Mouse (Mus musculus) mouse embryonic stem cell (cell line): ENCODE results near the gene Slc39a3.
"Not testable (repeated sequence)": the region's sequence is repeated elsewhere in the genome, so short reads cannot be mapped to it uniquely, and the experiment has no call there.

ENCODE experiments used
- in situ Hi-C, 2 experiments: fragments of 300-500 bp; cut with MboI; formaldehyde crosslinking; loops; 1 replicate in 1 of 2; 3 replicates in 1 of 2; pipeline ENCODE4 v1.14.3; 2019 to 2020; ENCODE audit warnings: low sequenced_read_pairs in 2 of 2, low pct_unique_long_range_greater_than_20kb in 1 of 2, mixed read lengths in 1 of 2; ENCODE audit not compliant: unreplicated experiment in 1 of 2

The Slc39a3 gene

DNA sequence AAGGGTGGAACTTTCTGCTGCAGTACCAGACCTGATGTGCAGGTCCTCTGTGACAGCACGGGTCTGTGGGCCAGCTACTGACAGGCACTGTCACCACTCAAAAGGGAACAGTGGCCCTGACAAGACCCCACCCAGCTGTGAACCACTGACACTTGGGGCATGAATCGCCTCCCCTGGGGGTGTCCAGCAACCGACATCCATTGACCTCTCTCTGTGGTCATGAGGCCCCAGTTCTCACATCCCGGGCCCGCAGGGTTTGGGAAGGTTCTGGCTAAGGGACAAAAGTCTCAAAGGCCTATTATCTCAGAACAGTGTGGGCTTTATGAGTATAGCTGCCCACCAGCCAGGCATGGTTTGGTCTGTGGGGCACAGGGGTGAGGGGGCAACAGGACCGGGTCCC is 17.9 kb upstream of the Slc39a3 start:
- in situ Hi-C loops = no loop called here

DNA sequence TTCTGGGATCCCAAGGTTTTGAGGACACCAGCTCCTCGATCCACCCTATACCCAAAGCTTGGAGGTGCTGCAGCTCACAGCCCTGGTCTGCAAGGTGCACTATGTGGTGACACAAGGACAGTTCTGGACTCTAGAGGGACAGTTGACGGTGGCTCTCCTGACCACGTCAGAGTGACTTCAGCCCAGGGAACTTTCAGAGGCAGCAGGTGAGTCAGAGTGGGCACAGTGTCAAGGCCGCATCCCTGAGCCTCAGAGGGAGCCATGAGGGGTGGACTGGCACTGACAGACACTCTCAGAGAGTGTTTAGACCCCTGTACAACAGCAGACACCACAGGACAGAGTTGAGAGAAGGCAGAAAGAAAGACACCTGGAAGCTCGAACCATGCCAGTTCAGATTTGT is 15.4 kb upstream of the Slc39a3 start:
- in situ Hi-C loops = no loop called here

DNA sequence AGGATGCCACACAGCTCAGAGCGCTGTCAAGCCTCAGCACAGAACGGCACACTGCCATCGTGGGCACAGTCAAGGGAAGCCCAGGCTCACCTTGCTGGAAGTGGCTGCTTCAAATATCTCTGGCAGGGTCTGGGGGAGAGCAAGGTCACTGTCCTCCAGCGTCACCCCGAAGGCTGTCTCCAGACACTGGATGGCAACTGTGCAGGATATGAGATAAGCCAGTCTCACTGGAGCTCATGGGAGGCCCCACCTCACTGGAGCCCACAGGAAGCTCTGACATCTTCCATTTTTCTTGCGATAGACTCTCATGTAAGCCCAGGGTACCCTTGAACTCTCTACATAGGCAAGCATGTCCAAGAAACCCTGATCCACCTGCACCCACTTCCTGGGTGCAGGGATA is 13.9 kb upstream of the Slc39a3 start:
- in situ Hi-C loops = no loop called here

DNA sequence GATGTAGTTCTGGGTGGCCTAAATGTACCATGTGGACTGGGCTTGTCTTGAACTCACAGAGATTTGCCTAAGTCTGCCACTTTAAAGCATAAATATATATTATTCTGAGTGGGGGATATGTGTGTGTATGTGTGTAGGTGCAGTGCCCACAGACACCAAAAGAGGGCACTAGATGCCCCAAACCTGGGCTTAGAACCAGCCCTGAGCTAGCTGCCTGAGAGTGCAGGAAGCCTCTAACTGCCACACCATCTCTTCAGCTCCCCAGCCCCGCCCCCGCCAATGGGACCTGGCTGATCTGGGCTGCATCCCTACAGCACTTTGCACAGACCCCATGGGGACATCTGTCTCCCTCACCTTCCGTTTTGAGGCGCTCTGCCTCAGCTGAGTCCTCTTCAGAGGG is 13.4 kb upstream of the Slc39a3 start:
- in situ Hi-C loops = no loop called here

DNA sequence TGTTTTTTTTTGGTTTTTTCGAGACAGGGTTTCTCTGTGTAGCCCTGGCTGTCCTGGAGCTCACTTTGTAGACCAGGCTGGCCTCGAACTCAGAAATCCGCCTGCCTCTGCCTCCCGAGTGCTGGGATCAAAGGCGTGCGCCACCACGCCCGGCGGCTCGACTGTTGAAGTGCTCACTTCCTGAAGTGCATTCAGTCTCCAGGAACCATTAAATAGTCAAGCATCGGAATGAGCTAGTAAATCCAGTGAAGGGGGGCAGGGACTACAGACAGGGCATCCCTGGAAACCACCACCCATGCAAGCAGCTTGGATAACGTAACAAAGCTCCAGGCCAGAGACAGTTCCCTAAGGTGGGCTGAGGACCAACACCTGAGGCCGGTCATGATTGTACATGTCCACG is 8.0 kb upstream of the Slc39a3 start:
- in situ Hi-C loops = not testable (repeated sequence)

DNA sequence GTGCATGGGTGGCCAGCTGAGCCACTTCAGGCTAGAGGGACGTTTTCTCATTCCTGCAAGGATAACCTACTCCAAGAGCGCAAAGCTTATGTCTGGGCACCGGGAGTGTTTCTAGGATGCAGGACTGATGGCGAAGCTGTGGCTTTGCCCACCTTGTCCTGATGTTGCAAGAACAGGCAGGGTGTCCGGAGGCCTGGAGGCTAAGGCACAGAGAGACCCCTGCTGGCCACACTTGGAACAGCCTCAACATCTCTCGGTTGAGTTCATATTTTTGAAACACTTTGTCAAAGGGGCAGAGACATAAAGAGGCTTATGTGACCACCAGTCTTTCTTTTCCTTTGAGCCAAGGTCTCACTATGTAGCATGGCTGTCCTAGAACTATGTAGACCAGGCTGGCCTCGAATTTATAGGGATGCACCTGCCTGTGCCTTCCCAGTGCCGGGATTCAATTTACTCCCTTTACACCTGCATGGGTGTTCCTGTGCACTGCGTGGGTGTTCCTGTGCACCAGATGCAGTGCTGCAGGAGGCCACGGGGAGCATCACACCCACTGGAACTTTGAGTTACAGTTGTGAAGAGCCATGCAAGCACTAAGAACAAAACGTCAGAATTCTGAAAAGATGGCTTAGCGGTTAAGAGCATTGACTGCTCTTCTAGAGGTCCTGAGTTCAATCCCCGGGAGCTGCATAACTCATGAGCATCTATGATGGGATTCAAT is 4.4 kb upstream of the Slc39a3 start:
- in situ Hi-C loops = no loop called here

DNA sequence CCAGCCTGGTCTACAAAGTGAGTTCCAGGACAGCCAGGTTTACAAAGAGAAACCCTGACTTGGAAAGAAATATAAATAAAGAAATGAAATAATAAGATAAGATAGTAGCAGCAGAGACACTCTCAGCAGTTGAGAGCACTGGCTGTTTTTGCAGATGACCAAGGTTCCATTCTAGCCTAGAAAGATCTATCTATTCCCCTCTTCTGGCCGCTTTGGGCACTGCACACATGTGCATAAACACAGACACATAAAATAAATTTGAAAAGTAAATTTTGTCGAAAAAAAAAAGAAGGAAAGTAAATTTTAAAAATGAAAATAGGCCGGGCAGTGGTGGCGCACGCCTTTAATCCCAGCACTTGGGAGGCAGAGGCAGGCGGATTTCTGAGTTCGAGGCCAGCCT is 975 bp downstream of the Slc39a3 start:
- in situ Hi-C loops = no loop called here

DNA sequence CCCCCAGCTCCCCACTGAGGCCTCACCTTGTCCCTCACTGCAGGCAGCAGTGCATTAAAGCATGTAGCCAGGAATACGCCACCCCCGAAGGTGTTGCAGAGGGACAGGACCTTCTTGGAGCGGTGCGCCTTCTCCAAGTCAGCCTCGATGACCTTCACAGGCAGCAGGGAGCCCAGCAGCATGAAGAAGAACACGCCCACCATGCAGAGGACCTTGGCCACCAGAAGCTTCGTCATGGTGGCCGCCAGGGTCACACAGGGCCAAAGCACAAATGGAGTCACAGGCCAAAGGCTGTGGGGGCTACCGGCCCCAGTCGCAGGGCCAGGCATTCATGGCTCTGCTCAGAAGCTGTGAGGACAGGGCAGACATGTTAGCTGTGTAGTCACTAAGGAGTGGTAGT is 3.6 kb downstream of the Slc39a3 start:
- in situ Hi-C loops = no loop called here

DNA sequence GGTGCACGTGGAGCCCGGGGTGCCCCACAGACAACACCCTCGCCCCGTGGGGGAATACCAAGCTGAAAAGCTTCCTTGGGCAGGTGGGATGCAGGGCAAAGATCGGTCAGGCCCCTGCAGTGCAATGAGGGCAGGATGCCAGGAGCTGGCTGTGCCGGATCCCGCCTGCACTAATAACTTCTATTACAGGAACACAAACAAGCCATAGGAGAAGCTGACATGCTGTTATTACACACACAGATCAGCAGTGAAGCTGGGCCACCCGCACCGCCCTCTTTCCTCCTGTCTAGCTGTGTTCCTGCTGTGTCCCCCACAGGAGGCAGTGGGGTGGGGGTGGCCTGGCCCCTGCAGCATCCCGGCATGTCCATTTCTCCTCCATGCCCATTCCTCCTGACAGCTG is 8.2 kb downstream of the Slc39a3 start:
- in situ Hi-C loops = loop anchor here in 1 of 2 experiments (10.0 kb wide), 1 partner anchor 146 kb away; the partner anchor contains the start of gene Eef2

DNA sequence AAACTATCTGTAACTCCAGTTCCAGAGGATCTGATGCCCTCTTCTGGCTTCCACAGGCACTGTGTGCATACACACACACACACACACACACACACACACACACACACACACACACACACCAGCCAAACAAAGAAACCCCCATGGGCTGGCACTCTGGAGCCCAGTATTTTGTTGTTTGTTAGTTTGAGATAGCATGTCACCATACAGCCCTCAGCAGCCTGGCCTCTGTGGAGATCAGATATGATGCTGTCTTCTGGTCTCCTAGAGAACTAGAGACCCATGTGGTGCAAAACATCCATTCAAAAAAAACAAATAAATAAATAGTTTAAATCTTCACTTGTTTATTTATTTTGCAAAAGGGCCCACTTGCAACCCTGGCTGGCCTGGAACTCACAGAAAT is 9.0 kb downstream of the Slc39a3 start:
- in situ Hi-C loops = loop anchor here in 1 of 2 experiments (10.0 kb wide), 1 partner anchor 147 kb away; the partner anchor contains the start of gene Eef2

DNA sequence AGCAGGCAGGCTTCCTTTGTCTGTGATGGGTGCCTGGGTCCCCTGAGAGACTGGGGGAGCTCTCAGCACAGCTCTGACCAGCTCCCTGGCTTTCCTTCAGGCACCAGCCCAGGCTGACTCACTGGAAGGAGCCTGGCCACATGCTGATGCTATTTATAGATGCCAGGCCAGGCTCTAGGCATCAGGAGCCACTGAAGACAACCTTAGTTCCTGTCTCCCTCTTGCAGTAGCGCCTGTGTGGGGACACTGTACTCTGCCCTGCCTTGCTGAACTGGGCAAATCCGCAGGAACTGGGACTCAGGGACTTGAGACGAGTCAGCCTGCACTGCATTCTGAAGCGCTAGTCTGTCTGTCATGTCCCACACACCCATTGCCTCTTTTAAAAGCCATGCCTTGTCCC is 9.9 kb downstream of the Slc39a3 start:
- in situ Hi-C loops = loop anchor here in 1 of 2 experiments (10.0 kb wide), 1 partner anchor 147 kb away; the partner anchor contains the start of gene Eef2

DNA sequence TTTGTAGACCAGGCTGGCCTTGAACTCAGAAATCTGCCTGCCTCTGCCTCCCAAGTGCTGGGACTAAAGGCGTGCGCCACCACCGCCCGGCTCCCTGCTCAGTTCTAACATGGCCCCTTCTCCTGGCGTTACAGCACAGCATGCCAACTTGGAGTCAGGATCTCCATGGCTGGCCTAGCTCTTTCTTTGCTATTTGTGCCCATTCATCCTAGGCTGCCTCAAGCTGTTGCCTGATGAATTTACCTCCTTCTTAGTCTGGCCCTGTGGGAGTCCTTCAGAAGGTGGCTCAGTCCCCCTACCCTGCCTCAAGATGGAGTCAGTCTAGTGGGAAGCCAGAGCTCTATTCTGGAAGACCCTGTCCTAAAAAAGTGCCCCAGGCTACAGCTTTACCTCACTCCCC is 10.4 kb downstream of the Slc39a3 start:
- in situ Hi-C loops = loop anchor here in 1 of 2 experiments (10.0 kb wide), 1 partner anchor 148 kb away; the partner anchor contains the start of gene Eef2

DNA sequence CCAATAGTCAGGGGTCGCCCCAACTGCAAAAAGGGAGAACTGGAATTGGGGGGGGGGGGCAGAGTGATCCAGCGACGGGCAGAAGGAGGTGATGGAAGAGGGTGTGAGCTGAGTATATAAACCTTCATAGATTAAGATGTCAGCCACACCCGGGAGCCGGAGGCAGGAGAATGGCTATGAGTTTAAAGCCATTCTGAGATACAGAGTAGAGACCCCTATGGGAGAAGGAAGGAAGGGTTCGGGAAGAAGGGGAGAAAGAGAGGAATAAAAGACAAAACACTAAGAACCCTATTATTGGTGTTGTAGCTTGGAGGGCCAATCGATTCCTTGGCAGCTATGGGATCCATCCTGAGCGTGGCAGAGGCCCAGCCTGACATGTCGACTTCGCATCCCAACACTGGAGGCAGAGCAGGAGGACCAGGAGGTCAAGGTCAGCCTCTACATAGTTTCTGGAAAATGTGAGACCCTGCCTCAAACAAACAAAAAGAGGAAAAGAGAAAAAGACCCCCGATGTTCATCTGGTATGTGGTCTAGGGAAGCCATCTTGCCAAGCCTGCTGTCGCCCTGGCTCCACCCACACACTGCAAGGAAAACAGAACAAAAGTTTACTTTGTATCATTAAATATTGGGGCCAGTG is 11.5 kb downstream of the Slc39a3 start, which contains the start of gene Diras1:
TSS of gene Diras1 (minus strand) at position 24 of the 637 bp plus-strand sequence.
- in situ Hi-C loops = loop anchor here in 1 of 2 experiments (10.0 kb wide), 1 partner anchor 149 kb away; the partner anchor contains the start of gene Eef2

DNA sequence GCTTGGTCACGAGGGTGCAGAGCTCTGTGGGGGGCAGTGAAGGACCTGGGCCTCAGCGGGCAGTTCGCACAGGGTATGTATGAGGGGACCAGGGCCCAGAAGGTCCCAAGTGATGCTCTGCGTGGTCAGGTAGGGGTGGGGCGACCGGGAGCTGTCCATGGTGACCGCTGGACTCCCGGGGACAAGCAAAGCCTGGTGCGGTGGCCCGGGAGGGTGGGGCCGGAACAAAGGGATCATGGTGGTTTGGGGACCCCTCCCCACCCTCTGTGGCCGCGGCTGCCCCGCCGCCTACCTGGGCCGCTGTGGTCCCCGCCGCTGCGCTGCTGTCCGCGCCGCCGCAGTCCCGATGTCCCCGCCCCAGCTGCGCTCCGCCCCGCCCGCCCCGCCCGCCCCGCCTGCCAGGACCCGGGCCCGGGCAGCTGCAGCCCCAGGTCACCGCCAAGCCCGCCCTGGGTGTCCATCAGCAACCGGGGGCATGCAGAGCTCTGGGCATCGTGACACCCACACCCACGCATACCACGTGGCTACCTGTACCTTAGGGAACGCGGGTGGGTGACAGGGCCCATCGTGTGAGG is 12.1 kb downstream of the Slc39a3 start:
- in situ Hi-C loops = loop anchor here in 1 of 2 experiments (10.0 kb wide), 1 partner anchor 150 kb away; the partner anchor contains the start of gene Eef2

DNA sequence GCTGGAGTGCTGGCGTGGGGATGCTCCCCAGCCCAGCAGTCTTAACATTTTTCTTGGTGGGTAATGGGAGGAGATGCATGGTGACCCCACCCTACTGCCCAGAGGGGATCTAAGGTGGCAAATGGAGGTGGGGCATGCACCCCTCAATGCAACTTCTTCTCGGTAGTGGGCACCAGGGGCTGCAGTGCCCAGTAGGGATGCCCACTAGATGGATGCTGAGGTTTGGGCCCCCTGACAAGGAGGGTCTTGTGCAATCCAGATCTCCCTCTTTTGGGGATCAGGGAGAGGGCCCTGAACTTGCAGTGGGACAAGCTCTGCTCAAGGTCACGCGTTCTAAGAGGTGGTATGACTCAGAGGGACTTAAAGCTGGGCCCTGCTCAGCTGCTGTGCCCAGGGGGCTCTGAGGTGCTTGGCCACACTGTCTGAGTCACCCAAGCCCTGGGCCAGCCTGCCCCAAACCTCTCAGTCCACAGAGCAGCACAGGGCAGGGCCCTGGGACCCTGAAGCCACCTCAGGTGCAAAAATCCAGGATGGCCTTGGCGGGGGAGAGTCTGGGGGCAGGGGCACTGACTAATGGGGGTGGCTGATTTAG is 12.8 kb downstream of the Slc39a3 start:
- in situ Hi-C loops = loop anchor here in 1 of 2 experiments (10.0 kb wide), 1 partner anchor 150 kb away; the partner anchor contains the start of gene Eef2

DNA sequence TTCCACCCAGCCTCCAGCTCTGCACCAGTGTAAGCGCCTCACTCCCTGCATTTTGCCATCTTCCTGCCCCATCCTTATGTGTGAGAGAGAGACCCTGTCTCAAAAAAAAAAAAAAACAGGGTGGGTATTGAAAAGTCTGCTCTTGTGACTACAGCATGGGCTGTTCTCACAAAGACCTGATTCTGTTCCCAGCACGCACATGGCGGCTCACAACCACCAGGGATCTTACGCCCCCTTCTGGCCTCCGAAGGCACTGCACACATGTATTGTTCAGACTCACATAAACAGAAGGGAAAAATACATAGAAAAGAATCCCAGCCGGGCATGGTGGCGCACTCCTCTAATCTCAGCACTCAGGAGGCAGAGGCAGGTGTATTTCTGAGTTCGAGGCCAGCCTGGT is 14.5 kb downstream of the Slc39a3 start:
- in situ Hi-C loops = loop anchor here in 1 of 2 experiments (10.0 kb wide), 1 partner anchor 152 kb away; the partner anchor contains the start of gene Eef2

DNA sequence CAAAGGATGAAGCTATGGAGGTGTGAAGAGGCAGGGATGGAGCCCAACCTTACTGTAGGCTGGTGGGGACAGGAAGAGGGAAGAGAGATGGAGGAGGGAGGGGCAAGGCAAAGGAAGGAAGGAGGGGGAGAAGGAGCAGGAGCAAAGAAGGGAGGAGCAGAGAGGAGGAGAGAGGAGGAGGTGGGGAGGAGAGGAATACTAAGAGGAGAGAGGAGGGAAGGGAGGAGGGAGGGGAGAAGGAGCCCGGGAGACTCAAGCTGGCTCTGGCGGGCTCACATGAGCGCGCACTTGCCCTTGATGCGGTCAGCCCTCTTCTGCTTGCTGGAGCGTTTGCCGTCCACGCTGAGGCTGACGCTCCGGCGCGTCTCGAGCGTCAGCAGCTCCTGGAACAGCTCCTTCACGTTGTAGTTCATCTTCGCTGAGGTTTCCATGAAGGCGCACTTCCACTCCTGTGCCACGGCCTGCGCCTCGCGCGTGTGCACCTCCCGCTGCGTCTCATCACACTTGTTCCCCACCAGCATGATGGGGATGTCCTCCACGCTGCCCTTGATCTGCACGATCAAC is 15.6 kb downstream of the Slc39a3 start:
- in situ Hi-C loops = loop anchor here in 1 of 2 experiments (10.0 kb wide), 1 partner anchor 153 kb away; the partner anchor contains the start of gene Eef2

DNA sequence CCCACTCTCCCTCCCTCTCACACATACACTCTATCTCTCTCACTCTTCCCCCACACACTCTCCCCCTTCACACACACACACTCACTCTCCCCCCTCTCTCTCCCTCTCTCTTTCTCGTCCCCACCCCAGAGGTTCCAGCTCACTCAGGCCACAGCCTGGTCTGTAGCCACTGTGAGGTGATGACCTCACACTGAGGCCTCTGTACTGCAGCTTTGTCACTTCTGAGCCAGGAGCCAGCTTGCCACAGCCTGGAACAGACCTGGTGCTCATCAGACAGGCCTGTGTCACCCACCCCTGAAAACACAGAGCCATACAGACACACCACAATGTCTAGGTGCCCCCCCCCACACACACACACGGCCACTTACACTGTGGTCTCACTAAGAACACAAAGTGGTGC is 17.0 kb downstream of the Slc39a3 start:
- in situ Hi-C loops = loop anchor here in 1 of 2 experiments (10.0 kb wide), 1 partner anchor 155 kb away; the partner anchor contains the start of gene Eef2
